Mouse (Mus musculus) lung, embryonic 16.5 days (tissue): ENCODE results near the gene Cmtm2b. TPM values are rescaled to one million over a fixed set of nuclear protein-coding genes. Genes with fewer than 3 reads are reported as not detected.
"Not testable (repeated sequence)": the region's sequence is repeated elsewhere in the genome, so short reads cannot be mapped to it uniquely, and the experiment has no call there.

Source experiments
- ATAC-seq: fragments of 200-750 bp; cut with Nextera tagmentation; 2 replicates; pipeline ENCODE4 v1.8.0; 2017; ENCODE audit warnings: low read depth, mild to moderate bottlenecking, moderate library complexity
- H3K27ac ChIP-seq: fragments of 300-500 bp; sonication (generic); 2 replicates; pipeline ENCODE4 v1.5.1; 2014; ENCODE audit warnings: mild to moderate bottlenecking, control low read depth, low read length
- H3K27me3 ChIP-seq: fragments of 300-500 bp; sonication (generic); 2 replicates; pipeline ENCODE4 v1.6.1; 2014; ENCODE audit warnings: low read depth, low read length, mixed read lengths; ENCODE audit not compliant: control insufficient read depth, insufficient read depth
- H3K36me3 ChIP-seq: fragments of 300-500 bp; sonication (generic); 2 replicates; pipeline ENCODE4 v1.6.1; 2014; ENCODE audit warnings: low read length; ENCODE audit not compliant: control insufficient read depth, insufficient read depth
- H3K4me1 ChIP-seq: fragments of 300-500 bp; sonication (generic); replicated peaks from 2 replicates; pipeline ENCODE4 v1.6.1; 2014; ENCODE audit warnings: low read length, mixed read lengths; ENCODE audit not compliant: control insufficient read depth, insufficient read depth
- H3K4me2 ChIP-seq: fragments of 300-500 bp; sonication (generic); 2 replicates; pipeline ENCODE4 v1.6.1; 2014; ENCODE audit warnings: low read depth, low read length, control low read depth
- H3K4me3 ChIP-seq: fragments of 300-500 bp; sonication (generic); 2 replicates; pipeline ENCODE4 v1.5.1; 2014; ENCODE audit warnings: mild to moderate bottlenecking, low read length, control low read depth
- H3K9ac ChIP-seq: fragments of 300-500 bp; sonication (generic); 2 replicates; pipeline ENCODE4 v1.6.1; 2014; ENCODE audit warnings: low read length, control low read depth
- H3K9me3 ChIP-seq: fragments of 300-500 bp; sonication (generic); 2 replicates; pipeline ENCODE4 v1.6.1; 2016; ENCODE audit warnings: low read length; ENCODE audit not compliant: control insufficient read depth
- whole genome bisulfite sequencing: fragments of 180-500 bp; shearing (Covaris S2); extraction: QIAGEN DNeasy Blood & Tissue Kit; methylation state at CpG from one replicate; pipeline ENCODE4 v1.1.7; 2014; 5-methylcytosine and 5-hydroxymethylcytosine counted together
- polyA plus RNA-seq: library from polyadenylated mRNA; unstranded; fragments of >200 nt; fragmentation: Nextera tagmentation; extraction: Ambion mirVana; gene quantifications from 2 replicates; pipeline ENCODE4 v1.2.1, GENCODE M21; 2015

Gene Cmtm2b
- polyA plus RNA-seq: not detected in 2 replicates

DNA sequence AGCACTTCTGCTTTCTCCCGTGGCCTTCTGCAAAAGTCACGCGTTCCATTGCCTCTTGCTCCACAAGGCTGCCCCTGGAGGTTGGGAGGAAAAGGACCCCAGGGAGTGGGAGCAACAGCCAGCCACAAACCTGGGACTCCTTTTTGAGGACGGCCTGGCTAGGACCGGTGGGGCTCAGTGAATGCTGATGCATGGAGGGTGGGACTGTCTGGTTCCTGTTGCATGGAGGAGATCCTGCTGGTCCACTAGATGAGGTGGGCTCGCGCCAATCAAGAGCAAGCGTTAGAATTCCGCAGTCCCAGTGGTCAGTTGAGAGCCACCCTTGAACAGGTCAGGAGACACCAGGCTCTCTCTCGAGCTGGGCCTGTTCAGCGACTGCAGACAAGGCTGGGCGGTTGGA is at the start of gene Cmtm2b:
TSS of gene Cmtm2b (plus strand) at position 301 of the 400 bp plus-strand sequence.
- not testable (repeated sequence) for H3K9me3 ChIP-seq, H3K4me3 ChIP-seq, ATAC-seq, H3K9ac ChIP-seq, H3K36me3 ChIP-seq, H3K27me3 ChIP-seq, H3K4me1 ChIP-seq, H3K4me2 ChIP-seq, H3K27ac ChIP-seq
- whole genome bisulfite sequencing: 85% methylated on average over 12 of the region's 12 CpGs

DNA sequence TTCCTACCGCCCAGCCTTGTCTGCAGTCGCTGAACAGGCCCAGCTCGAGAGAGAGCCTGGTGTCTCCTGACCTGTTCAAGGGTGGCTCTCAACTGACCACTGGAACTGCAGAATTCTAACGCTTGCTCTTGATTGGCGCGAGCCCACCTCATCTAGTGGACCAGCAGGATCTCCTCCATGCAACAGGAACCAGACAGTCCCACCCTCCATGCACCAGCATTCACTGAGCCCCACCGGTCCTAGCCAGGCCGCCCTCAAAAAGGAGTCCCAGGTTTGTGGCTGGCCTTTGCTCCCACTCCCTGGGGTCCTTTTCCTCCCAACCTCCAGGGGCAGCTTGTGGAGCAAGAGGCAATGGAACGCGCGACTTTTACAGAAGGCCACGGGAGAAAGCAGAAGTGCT is 28.9 kb upstream of the Cmtm2b start, which contains the start of gene Cmtm2a:
TSS of gene Cmtm2a (minus strand) at position 101 of the 400 bp plus-strand sequence.
- not testable (repeated sequence) for H3K9ac ChIP-seq

DNA sequence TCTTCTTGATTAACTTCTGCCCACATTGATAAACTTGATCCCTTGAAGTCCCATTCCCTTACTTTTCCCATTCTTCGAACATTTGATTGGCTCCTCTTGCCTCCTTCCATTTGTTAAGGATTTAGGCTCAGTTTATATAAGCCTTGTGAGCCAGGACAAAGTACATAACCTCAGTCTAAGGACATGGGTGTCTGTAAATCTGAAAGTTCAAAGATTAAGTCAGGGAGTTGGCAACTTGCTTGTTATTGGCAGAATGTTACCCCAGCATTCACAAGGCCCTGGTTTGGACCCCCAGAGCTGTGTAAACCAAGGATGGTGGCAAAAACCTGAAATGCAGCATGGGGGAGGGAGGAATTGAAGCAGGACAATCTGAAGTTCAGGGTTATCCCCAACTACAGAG is 27.6 kb upstream of the Cmtm2b start:
- WGBS: 89% methylated on average over 1 of the region's 1 CpGs
- H3K9me3 ChIP-seq: no peaks in the 10 kb centered on the region
- no peak for ATAC-seq

More for the DNA sequence above, 28.9 kb upstream of the Cmtm2b start, which contains the start of gene Cmtm2a:
- ATAC-seq, H3K27me3 ChIP-seq, H3K9me3 ChIP-seq, H3K36me3 ChIP-seq, H3K4me3 ChIP-seq, H3K4me2 ChIP-seq, H3K27ac ChIP-seq, H3K4me1 ChIP-seq: not testable (repeated sequence)
- 80% methylated on average over 11 of the region's 12 CpGs for WGBS

DNA sequence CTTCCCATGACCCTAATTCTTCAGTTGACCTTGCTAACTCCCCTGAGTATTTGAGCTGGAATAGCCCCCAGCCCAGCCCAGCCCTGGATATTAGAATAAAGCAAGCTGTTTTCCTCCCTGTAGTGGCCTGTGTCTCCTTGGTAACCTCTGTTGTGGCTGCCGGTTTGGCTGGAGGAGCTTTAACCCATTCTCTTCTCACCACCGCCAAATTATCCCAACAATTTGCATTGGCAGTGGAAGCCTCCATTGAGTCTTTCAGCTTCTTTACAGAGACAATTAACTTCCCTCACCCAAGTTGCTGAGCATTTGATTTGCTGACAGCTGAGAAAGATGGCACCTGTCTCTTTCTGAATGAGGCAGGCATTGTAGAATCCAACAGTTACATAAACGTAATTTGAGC is 20.5 kb upstream of the Cmtm2b start:
- H3K27me3 ChIP-seq, H3K9me3 ChIP-seq, H3K36me3 ChIP-seq, H3K4me1 ChIP-seq, H3K4me3 ChIP-seq, H3K27ac ChIP-seq, H3K4me2 ChIP-seq, H3K9ac ChIP-seq, ATAC-seq: not testable (repeated sequence)
- 17% methylated on average over 3 of the region's 3 CpGs for WGBS

More for the DNA sequence above, 27.6 kb upstream of the Cmtm2b start:
- Histone ChIP-seq H3K27ac (no peak overlapping the region), H3K27me3 (no peaks in the 10 kb centered on the region), H3K4me1 (no peaks in the 10 kb centered on the region), H3K4me3 (no peak overlapping the region), H3K4me2 (no peak overlapping the region), H3K9ac (no peak overlapping the region), H3K36me3 (no peaks in the 10 kb centered on the region)

DNA sequence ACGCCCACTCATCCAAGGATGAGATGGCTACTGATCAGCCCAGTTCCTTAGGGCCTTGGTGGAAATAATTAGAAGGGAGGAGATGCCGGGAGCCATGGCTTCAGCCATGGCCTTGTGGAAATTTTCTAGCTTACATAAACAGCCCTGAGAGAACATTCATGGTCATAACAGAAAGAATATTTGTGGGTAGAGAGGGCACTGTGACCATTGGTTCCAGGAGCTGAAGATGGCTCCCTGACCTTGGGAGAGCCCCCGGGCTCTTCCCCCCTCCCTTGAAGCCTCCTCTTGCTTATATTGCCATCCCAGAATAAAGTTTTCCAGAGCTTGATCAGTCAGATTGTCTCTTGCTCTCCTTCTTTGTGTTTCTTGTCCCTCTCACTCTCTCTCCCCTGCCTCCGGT is 19.5 kb upstream of the Cmtm2b start:
- WGBS: 93% methylated on average over 4 of the region's 4 CpGs
- H3K9ac ChIP-seq, H3K4me3 ChIP-seq, H3K4me1 ChIP-seq, H3K36me3 ChIP-seq, H3K27ac ChIP-seq, H3K27me3 ChIP-seq, H3K4me2 ChIP-seq, H3K9me3 ChIP-seq, ATAC-seq: not testable (repeated sequence)

DNA sequence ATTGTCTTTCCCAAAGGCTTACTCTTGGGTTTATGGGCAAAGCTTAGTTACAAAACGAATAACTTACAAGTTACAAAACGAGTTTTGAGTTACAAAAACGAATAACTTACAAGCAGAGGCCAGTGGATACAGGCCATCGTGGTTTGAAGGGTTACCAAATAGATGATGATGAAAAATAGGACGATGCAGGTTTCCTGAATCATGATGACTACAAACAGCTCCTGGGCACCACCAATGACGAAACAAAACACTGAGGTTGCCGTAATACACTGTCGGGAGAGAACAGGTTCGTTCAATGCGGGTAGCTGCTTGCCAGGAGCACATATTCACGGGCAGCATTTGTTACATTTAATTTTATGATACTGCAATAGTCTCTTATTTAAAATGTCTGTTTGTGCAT is 17.1 kb upstream of the Cmtm2b start:
- Histone ChIP-seq H3K4me2 (no peak overlapping the region), H3K9me3 (no peaks in the 10 kb centered on the region), H3K9ac (no peak overlapping the region), H3K36me3 (no peaks in the 10 kb centered on the region), H3K27ac (no peak overlapping the region), H3K4me1 (no peaks in the 10 kb centered on the region), H3K27me3 (no peaks in the 10 kb centered on the region), H3K4me3 (no peak overlapping the region)
- WGBS: 87% methylated on average over 11 of the region's 11 CpGs
- no peak for ATAC-seq

DNA sequence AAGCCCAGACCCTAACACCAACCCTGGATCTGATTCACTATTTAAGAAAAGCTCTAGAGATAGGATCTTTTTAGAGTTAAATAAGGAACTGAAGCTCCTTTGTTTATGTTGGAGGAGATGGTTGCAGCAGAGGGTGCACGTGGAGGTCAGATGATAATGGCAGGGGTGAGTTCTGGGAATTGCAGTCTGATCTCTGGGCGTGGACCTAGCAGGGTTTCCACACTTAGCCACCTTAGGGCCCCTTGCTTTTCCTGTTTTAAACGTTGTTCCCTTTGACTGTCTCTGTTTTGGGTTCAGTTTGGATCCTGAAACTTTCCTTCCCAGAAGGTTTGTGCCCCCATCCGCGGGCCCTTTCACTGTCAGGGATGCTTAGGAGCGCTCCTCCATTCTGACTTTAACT is 13.7 kb upstream of the Cmtm2b start:
- not testable (repeated sequence) for H3K4me3 ChIP-seq, H3K27ac ChIP-seq, H3K9ac ChIP-seq, ATAC-seq, H3K36me3 ChIP-seq, H3K4me2 ChIP-seq, H3K27me3 ChIP-seq, H3K9me3 ChIP-seq, H3K4me1 ChIP-seq
- WGBS: 37% methylated on average over 6 of the region's 6 CpGs

DNA sequence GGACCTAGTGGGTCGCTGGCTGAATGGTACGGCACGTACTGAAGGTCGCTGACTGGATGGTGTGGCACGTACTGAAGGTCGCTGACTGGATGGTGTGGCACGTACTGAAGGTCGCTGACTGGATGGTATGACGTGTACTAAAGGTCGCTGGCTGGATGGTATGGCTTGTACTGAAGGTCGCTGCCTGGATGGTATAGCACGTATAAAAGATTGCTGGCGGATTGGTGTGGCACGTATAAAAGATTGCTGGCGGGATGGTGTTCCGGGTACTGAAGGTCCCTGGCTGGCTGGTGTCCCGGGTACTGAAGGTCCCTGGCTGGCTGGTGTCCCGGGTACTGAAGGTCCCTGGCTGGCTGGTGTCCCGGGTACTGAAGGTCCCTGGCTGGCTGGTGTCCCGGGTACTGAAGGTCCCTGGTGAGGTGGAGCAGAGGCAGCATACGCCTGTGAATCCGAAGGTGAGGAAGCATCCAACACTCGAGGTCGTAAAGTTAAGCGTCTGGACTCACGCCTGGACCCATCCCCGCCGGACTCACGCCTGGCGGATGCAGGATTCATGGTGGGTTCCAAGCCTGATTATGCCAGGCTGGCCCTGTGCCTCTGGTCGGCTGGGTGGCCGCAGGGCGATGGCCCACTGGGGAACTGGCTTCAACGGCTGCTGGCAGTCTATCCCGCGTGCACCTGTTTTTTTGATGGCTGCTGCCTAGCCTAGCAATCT is 12.4 kb upstream of the Cmtm2b start, which contains the start of the genes Gm45711 and Cmtm1:
TSS of gene Gm45711 (minus strand) at position 641 of the 715 bp plus-strand sequence.
TSS of gene Cmtm1 (minus strand) at position 705 of the 715 bp plus-strand sequence.
- H3K27me3 ChIP-seq, H3K27ac ChIP-seq, H3K4me2 ChIP-seq, H3K9me3 ChIP-seq, H3K4me3 ChIP-seq, ATAC-seq, H3K9ac ChIP-seq, H3K36me3 ChIP-seq, H3K4me1 ChIP-seq: not testable (repeated sequence)
- WGBS: 88% methylated on average over 36 of the region's 36 CpGs

DNA sequence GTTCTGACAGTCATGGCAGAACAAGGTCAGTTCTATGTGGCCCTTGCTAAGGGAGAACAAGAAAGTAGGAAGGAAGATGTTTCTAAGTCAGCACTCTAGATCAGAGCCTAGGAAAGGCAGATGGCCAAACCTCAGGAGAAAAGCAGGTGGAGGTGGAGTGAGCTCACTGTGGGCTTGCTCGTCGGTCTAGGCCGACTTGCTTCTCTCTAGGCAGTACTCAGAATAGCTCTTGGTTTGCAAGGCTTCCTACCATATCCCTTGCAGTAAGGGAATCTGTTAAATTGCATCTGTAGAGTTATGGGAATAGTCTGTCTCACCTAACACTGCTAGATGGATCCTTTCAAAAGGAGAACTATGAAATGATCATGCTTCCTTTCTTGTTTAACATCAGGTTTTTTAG is 10.0 kb upstream of the Cmtm2b start:
- not testable (repeated sequence) for H3K4me2 ChIP-seq, ATAC-seq

More for the DNA sequence above, 10.0 kb upstream of the Cmtm2b start:
- 88% methylated on average over 3 of the region's 3 CpGs for WGBS
- not testable (repeated sequence) for H3K36me3 ChIP-seq, H3K9me3 ChIP-seq, H3K27ac ChIP-seq, H3K4me3 ChIP-seq, H3K4me1 ChIP-seq, H3K27me3 ChIP-seq, H3K9ac ChIP-seq
